Mouse (Mus musculus) lung, embryonic 15.5 days (tissue): Measurements from ENCODE around the gene Cdh4. TPM values are rescaled to one million over a fixed set of nuclear protein-coding genes. Genes with fewer than 3 reads are reported as not detected.

Experiments
- ATAC-seq: fragments of 200-750 bp; cut with Nextera tagmentation; 2 replicates; pipeline ENCODE4 v1.8.0; 2017; ENCODE audit warnings: moderate number of reproducible peaks, borderline replicate concordance; ENCODE audit not compliant: low FRiP score, low TSS enrichment; ENCODE audit errors: extremely low read depth
- H3K27ac ChIP-seq: fragments of 300-500 bp; sonication (generic); 2 replicates; pipeline ENCODE4 v1.5.1; 2015; ENCODE audit warnings: moderate library complexity, mild to moderate bottlenecking, inconsistent platforms
- H3K27me3 ChIP-seq: fragments of 300-500 bp; sonication (generic); 2 replicates; pipeline ENCODE4 v1.6.1; 2015; ENCODE audit warnings: inconsistent platforms
- H3K36me3 ChIP-seq: fragments of 300-500 bp; sonication (generic); 2 replicates; pipeline ENCODE4 v1.6.1; 2015; ENCODE audit warnings: inconsistent platforms
- H3K4me1 ChIP-seq: fragments of 300-500 bp; sonication (generic); 2 replicates; pipeline ENCODE4 v1.6.1; 2015; ENCODE audit warnings: inconsistent platforms
- H3K4me2 ChIP-seq: fragments of 300-500 bp; sonication (generic); 2 replicates; pipeline ENCODE4 v1.6.1; 2015; ENCODE audit warnings: inconsistent platforms, mild to moderate bottlenecking, moderate library complexity
- H3K4me3 ChIP-seq: fragments of 300-500 bp; sonication (generic); 2 replicates; pipeline ENCODE4 v1.5.1; 2015; ENCODE audit warnings: mild to moderate bottlenecking, inconsistent platforms
- H3K9ac ChIP-seq: fragments of 300-500 bp; sonication (generic); 2 replicates; pipeline ENCODE4 v1.6.1; 2015; ENCODE audit warnings: inconsistent platforms
- H3K9me3 ChIP-seq: fragments of 300-500 bp; sonication (generic); 2 replicates; pipeline ENCODE4 v1.6.1; 2016; ENCODE audit warnings: inconsistent platforms
- WGBS: fragments of 180-500 bp; shearing (Covaris S2); methylation state at CpG from one replicate; pipeline ENCODE4 v1.1.7; 2015; 5-methylcytosine and 5-hydroxymethylcytosine counted together
- polyA plus RNA-seq: library from polyadenylated mRNA; unstranded; fragments of >200 nt; fragmentation: Nextera tagmentation; extraction: Ambion mirVana; gene quantifications from 2 replicates; pipeline ENCODE4 v1.2.1, GENCODE M21; 2015

Cdh4 gene
- polyA plus RNA-seq, 1 experiment from 2014 or later, result 7.3 TPM

- no peak overlapping the region for H3K9ac ChIP-seq
- H3K4me2 ChIP-seq, result no peak overlapping the region
- H3K4me1 ChIP-seq, result no peaks in the 10 kb centered on the region
- H3K27me3 ChIP-seq, result no peaks in the 10 kb centered on the region
- no peaks in the 10 kb centered on the region for H3K36me3 ChIP-seq
- no peak for ATAC-seq
- no peaks in the 10 kb centered on the region for H3K9me3 ChIP-seq
- H3K27ac ChIP-seq, result no peak overlapping the region
- WGBS, result 76% methylated on average over 5 of the region's 5 CpGs
- no peak overlapping the region for H3K4me3 ChIP-seq
Observed at GRCm38 (mm10) chr2:179480800-179481200, 38.6 kb downstream of the Cdh4 start.

GRCm38 (mm10) chr2:179481363-179481762 is 39.1 kb downstream of the Cdh4 start:
- no peak overlapping the region for H3K4me3 ChIP-seq

GRCm38 (mm10) chr2:179488526-179489139 is 46.4 kb downstream of the Cdh4 start:
- Histone ChIP-seq H3K27ac (no peak overlapping the region), H3K27me3 (no peaks in the 10 kb centered on the region), H3K9me3 (no peaks in the 10 kb centered on the region), H3K9ac (no peak overlapping the region), H3K4me1 (no peaks in the 10 kb centered on the region), H3K36me3 (no peaks in the 10 kb centered on the region), H3K4me2 (no peak overlapping the region), H3K4me3 (no peak overlapping the region)
- ATAC-seq, result no peak
- 65% methylated on average over 21 of the region's 21 CpGs for WGBS

More at GRCm38 (mm10) chr2:179481363-179481762, 39.1 kb downstream of the Cdh4 start:
- no peak overlapping the region for H3K27ac ChIP-seq
- no peak for ATAC-seq
- no peaks in the 10 kb centered on the region for H3K9me3 ChIP-seq
- 92% methylated on average over 10 of the region's 10 CpGs for WGBS
- no peaks in the 10 kb centered on the region for H3K36me3 ChIP-seq
- no peaks in the 10 kb centered on the region for H3K4me1 ChIP-seq
- no peak overlapping the region for H3K9ac ChIP-seq
- no peak overlapping the region for H3K4me2 ChIP-seq
- H3K27me3 ChIP-seq, result no peaks in the 10 kb centered on the region

- Histone ChIP-seq H3K4me3 (no peak overlapping the region), H3K9me3 (no peaks in the 10 kb centered on the region), H3K27me3 (no peaks in the 10 kb centered on the region), H3K4me1 (no peaks in the 10 kb centered on the region), H3K27ac (no peak overlapping the region), H3K9ac (no peak overlapping the region), H3K4me2 (no peak overlapping the region), H3K36me3 (no peaks in the 10 kb centered on the region)
- ATAC-seq, result no peak
- WGBS, result 64% methylated on average over 11 of the region's 11 CpGs
Observed at GRCm38 (mm10) chr2:179491891-179492290, 49.7 kb downstream of the Cdh4 start.

- Histone ChIP-seq H3K9me3 (no peaks in the 10 kb centered on the region), H3K27ac (no peak overlapping the region), H3K4me3 (no peak overlapping the region), H3K27me3 (no peaks in the 10 kb centered on the region), H3K4me2 (no peak overlapping the region), H3K36me3 (no peaks in the 10 kb centered on the region), H3K4me1 (no peaks in the 10 kb centered on the region), H3K9ac (no peak overlapping the region)
- ATAC-seq, result no peak
- WGBS, result 70% methylated on average over 1 of the region's 1 CpGs
Observed at GRCm38 (mm10) chr2:179494276-179494675, 52.0 kb downstream of the Cdh4 start.

GRCm38 (mm10) chr2:179510439-179510838 is 68.2 kb downstream of the Cdh4 start:
- no peak for ATAC-seq
- Histone ChIP-seq H3K27me3 (no peaks in the 10 kb centered on the region), H3K4me2 (no peak overlapping the region), H3K4me3 (no peak overlapping the region), H3K27ac (no peak overlapping the region), H3K36me3 (no peaks in the 10 kb centered on the region), H3K9ac (no peak overlapping the region), H3K9me3 (no peaks in the 10 kb centered on the region), H3K4me1 (no peaks in the 10 kb centered on the region)
- 79% methylated on average over 16 of the region's 16 CpGs for WGBS

GRCm38 (mm10) chr2:179516559-179516958 is 74.3 kb downstream of the Cdh4 start:
- no peak for ATAC-seq
- H3K4me2 ChIP-seq, result no peak overlapping the region
- no peak overlapping the region for H3K4me3 ChIP-seq
- H3K4me1 ChIP-seq, result no peaks in the 10 kb centered on the region
- H3K9ac ChIP-seq, result no peak overlapping the region
- H3K9me3 ChIP-seq, result no peaks in the 10 kb centered on the region
- 71% methylated on average over 9 of the region's 9 CpGs for WGBS
- no peaks in the 10 kb centered on the region for H3K27me3 ChIP-seq
- H3K27ac ChIP-seq, result no peak overlapping the region
- no peaks in the 10 kb centered on the region for H3K36me3 ChIP-seq

- H3K4me1 ChIP-seq, result no peaks in the 10 kb centered on the region
- no peak overlapping the region for H3K9ac ChIP-seq
- ATAC-seq, result no peak
- H3K4me2 ChIP-seq, result no peak overlapping the region
- no peak overlapping the region for H3K4me3 ChIP-seq
- no peaks in the 10 kb centered on the region for H3K27me3 ChIP-seq
- no peaks in the 10 kb centered on the region for H3K9me3 ChIP-seq
- H3K36me3 ChIP-seq, result no peaks in the 10 kb centered on the region
- H3K27ac ChIP-seq, result no peak overlapping the region
- WGBS, result 57% methylated on average over 14 of the region's 14 CpGs
Observed at GRCm38 (mm10) chr2:179518456-179519032, 76.3 kb downstream of the Cdh4 start.

- Histone ChIP-seq H3K27ac (no peak overlapping the region), H3K27me3 (no peaks in the 10 kb centered on the region), H3K36me3 (no peaks in the 10 kb centered on the region), H3K4me1 (no peaks in the 10 kb centered on the region), H3K4me2 (no peak overlapping the region), H3K9me3 (no peaks in the 10 kb centered on the region), H3K4me3 (no peak overlapping the region), H3K9ac (no peak overlapping the region)
- no peak for ATAC-seq
- WGBS, result 79% methylated on average over 7 of the region's 7 CpGs
Observed at GRCm38 (mm10) chr2:179519161-179519560, 76.9 kb downstream of the Cdh4 start.

GRCm38 (mm10) chr2:179519931-179520330 is 77.7 kb downstream of the Cdh4 start:
- H3K27ac ChIP-seq, result no peak overlapping the region
- H3K9ac ChIP-seq, result no peak overlapping the region
- 48% methylated on average over 7 of the region's 7 CpGs for WGBS
- no peak overlapping the region for H3K4me3 ChIP-seq
- ATAC-seq, result no peak
- H3K36me3 ChIP-seq, result no peaks in the 10 kb centered on the region
- no peaks in the 10 kb centered on the region for H3K27me3 ChIP-seq
- no peaks in the 10 kb centered on the region for H3K4me1 ChIP-seq
- no peak overlapping the region for H3K4me2 ChIP-seq
- H3K9me3 ChIP-seq, result no peaks in the 10 kb centered on the region

- WGBS, result 76% methylated on average over 6 of the region's 6 CpGs
- H3K27me3 ChIP-seq, result no peaks in the 10 kb centered on the region
- no peaks in the 10 kb centered on the region for H3K4me1 ChIP-seq
- no peak for ATAC-seq
- no peak overlapping the region for H3K27ac ChIP-seq
- H3K4me2 ChIP-seq, result no peak overlapping the region
- no peaks in the 10 kb centered on the region for H3K9me3 ChIP-seq
- H3K36me3 ChIP-seq, result no peaks in the 10 kb centered on the region
- H3K9ac ChIP-seq, result no peak overlapping the region
- no peak overlapping the region for H3K4me3 ChIP-seq
Observed at GRCm38 (mm10) chr2:179520941-179521340, 78.7 kb downstream of the Cdh4 start.

- Histone ChIP-seq H3K9ac (no peak overlapping the region), H3K9me3 (no peaks in the 10 kb centered on the region)
Observed at GRCm38 (mm10) chr2:179521444-179521843, 79.2 kb downstream of the Cdh4 start.

More at GRCm38 (mm10) chr2:179521444-179521843, 79.2 kb downstream of the Cdh4 start:
- no peak overlapping the region for H3K4me2 ChIP-seq
- no peak overlapping the region for H3K4me3 ChIP-seq
- no peaks in the 10 kb centered on the region for H3K4me1 ChIP-seq
- no peak for ATAC-seq
- H3K27me3 ChIP-seq, result no peaks in the 10 kb centered on the region
- no peaks in the 10 kb centered on the region for H3K36me3 ChIP-seq
- H3K27ac ChIP-seq, result no peak overlapping the region
- 64% methylated on average over 5 of the region's 5 CpGs for WGBS
